Mouse (Mus musculus): ENCODE measurements at regions not wholly inside any gene's neighbourhood (a gene's known extent, or its start where the extent isn't known, plus 50 kb on each side); places are given as distances from the start of the nearest gene placed in this dataset.
A peak's percentile ranks its signal among the peaks of the same experiment; 100 is the strongest.

- intact Hi-C loops (cut with DNase I): no loop called here
- no peak for DNase-seq (ENCODE audit: extremely low spot score in 1 of 2, low spot score in 2 of 2)
Measured at GRCm38 (mm10) chr2:10307376-10307775, 62.9 kb upstream of the Sfmbt2 start.

GRCm38 (mm10) chr2:10309656-10310055, 60.7 kb upstream of the Sfmbt2 start:
- no peak for DNase-seq (ENCODE audit: extremely low spot score in 1 of 2, low spot score in 2 of 2)
- intact Hi-C loops (cut with DNase I): no loop called here

GRCm38 (mm10) chr2:10311719-10312118, 58.6 kb upstream of the Sfmbt2 start:
- intact Hi-C loops (cut with DNase I): no loop called here
- peak in 1 of 2 experiments; percentile 39 for DNase-seq (ENCODE audit: extremely low spot score in 1 of 2, low spot score in 2 of 2)

- no peak for DNase-seq (ENCODE audit: extremely low spot score in 1 of 2, low spot score in 2 of 2)
- intact Hi-C loops (cut with DNase I): no loop called here
Measured at GRCm38 (mm10) chr2:10312398-10312797, 57.9 kb upstream of the Sfmbt2 start.

GRCm38 (mm10) chr2:10314251-10315243, 55.8 kb upstream of the Sfmbt2 start:
- no peak for DNase-seq (ENCODE audit: extremely low spot score in 1 of 2, low spot score in 2 of 2)
- intact Hi-C loops (cut with DNase I): no loop called here

- intact Hi-C loops (cut with DNase I): no loop called here
- no peak for DNase-seq (ENCODE audit: extremely low spot score in 1 of 2, low spot score in 2 of 2)
Measured at GRCm38 (mm10) chr2:10316347-10316746, 54.0 kb upstream of the Sfmbt2 start.

GRCm38 (mm10) chr2:10318166-10318768, 52.0 kb upstream of the Sfmbt2 start:
- intact Hi-C loops (cut with DNase I): no loop called here
- no peak for DNase-seq (ENCODE audit: extremely low spot score in 1 of 2, low spot score in 2 of 2)

Data from left cerebral cortex, postnatal 10 days (tissue).